Mouse (Mus musculus): ENCODE measurements around the gene Supt20.

GRCm38 (mm10) chr3:54727588-54727987 is 35.0 kb downstream of the Supt20 start:
- TF ChIP-seq CTCF (conservative IDR thresholded peaks at IDR 0.05; ENCODE audit: low read length) (no peak), POU5F1 (IDR thresholded peaks at IDR 0.05; ENCODE audit: borderline replicate concordance, low read length) (no peak)

Data from E14TG2a.4 (cell line).